Mouse (Mus musculus) heart, embryonic 15.5 days (tissue): ENCODE results near the gene Cadm1. TPM values are rescaled to one million over a fixed set of nuclear protein-coding genes. Genes with fewer than 3 reads are reported as not detected.

ENCODE experiments used
- ATAC-seq: fragments of 200-750 bp; cut with Nextera tagmentation; replicated peaks from 2 replicates; pipeline ENCODE4 v1.8.0; 2017; ENCODE audit warnings: low read depth, moderate TSS enrichment; ENCODE audit not compliant: insufficient number of reproducible peaks, insufficient read depth, low FRiP score
- H3K27ac ChIP-seq: fragments of 300-500 bp; sonication (generic); 2 replicates; pipeline ENCODE4 v1.5.1; 2015; ENCODE audit warnings: mild to moderate bottlenecking, inconsistent platforms
- H3K27me3 ChIP-seq: fragments of 300-500 bp; sonication (generic); 2 replicates; pipeline ENCODE4 v1.6.1; 2015; ENCODE audit warnings: inconsistent platforms
- H3K36me3 ChIP-seq: fragments of 300-500 bp; sonication (generic); 2 replicates; pipeline ENCODE4 v1.6.1; 2015; ENCODE audit warnings: mild to moderate bottlenecking, inconsistent platforms
- H3K4me1 ChIP-seq: fragments of 300-500 bp; sonication (generic); replicated peaks from 2 replicates; pipeline ENCODE4 v1.6.1; 2015; ENCODE audit warnings: inconsistent platforms
- H3K4me2 ChIP-seq: fragments of 300-500 bp; sonication (generic); 2 replicates; pipeline ENCODE4 v1.6.1; 2015; ENCODE audit warnings: inconsistent platforms, mild to moderate bottlenecking, moderate library complexity
- H3K4me3 ChIP-seq: fragments of 300-500 bp; sonication (generic); 2 replicates; pipeline ENCODE4 v1.5.1; 2015; ENCODE audit warnings: mild to moderate bottlenecking, inconsistent platforms
- H3K9ac ChIP-seq: fragments of 300-500 bp; sonication (generic); 2 replicates; pipeline ENCODE4 v1.6.1; 2015; ENCODE audit warnings: mild to moderate bottlenecking, inconsistent platforms
- H3K9me3 ChIP-seq: fragments of 300-500 bp; sonication (generic); replicated peaks from 2 replicates; pipeline ENCODE4 v1.6.1; 2016; ENCODE audit warnings: inconsistent platforms
- whole genome bisulfite sequencing: fragments of 180-500 bp; shearing (Covaris S2); methylation state at CpG from one replicate; pipeline ENCODE4 v1.1.7; 2015; ENCODE audit warnings: mixed read lengths; 5-methylcytosine and 5-hydroxymethylcytosine counted together
- polyA plus RNA-seq: library from polyadenylated mRNA; unstranded; fragments of >200 nt; fragmentation: Nextera tagmentation; extraction: Ambion mirVana; gene quantifications from 2 replicates; pipeline ENCODE4 v1.2.1, GENCODE M21; 2015

The Cadm1 gene
- polyA plus RNA-seq, 1 experiment from 2014 or later, result 12.6 TPM

DNA sequence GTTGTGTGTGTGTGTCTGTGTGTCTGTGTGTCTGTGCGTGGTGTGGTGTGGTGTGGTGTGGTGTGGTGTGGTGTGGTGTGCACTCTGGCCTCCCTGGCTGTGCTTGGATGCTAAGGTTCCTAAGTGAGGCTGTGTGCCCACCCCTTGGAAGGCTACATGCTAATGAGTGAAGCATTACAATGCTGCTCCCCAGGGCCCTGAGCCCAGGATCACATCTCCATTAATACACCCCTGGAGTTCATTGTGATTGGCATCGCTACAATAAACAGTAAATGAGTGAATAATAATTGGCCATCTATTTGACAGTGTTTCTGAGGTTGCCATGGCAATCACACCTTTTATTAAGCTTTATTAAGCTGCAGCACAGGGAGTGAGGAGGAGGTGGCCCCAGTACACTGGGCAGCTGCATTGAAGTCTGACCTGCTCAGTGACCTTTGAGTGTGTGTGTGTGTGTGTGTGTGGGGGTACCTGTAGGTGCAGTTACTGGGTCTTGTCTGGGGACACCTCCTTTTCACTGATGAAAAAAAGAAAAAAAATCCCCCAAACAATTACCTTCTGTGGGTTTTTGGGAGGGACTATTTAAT lies 374.5 kb downstream of the Cadm1 start:
- Histone ChIP-seq H3K36me3 (no peaks in the 10 kb centered on the region), H3K4me1 (no peaks in the 10 kb centered on the region), H3K27me3 (no peaks in the 10 kb centered on the region), H3K9ac (no peak overlapping the region), H3K4me2 (no peak overlapping the region), H3K27ac (no peak overlapping the region), H3K4me3 (no peak overlapping the region), H3K9me3 (no peaks in the 10 kb centered on the region)
- ATAC-seq, result no peak
- WGBS, result 96% methylated on average over 2 of the region's 2 CpGs

DNA sequence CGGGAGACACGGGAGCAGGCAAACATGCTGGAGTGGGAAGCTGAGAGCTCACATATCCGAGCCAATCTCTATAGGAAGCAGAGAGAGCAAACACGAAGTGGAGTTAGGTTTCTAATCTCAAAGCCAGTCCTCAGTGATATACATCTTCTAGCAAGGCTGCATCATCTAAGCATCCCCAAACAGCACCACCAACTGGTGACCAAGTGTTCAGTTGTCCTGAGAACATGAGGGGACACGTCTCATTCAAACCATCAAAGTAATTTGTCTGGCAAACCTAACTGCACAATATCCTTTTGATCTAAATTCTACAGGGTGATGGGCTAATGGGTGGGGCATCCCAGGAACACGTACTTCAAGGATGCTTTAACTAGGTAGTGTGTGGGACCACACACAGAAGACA lies 376.5 kb downstream of the Cadm1 start:
- H3K4me1 ChIP-seq, result no peaks in the 10 kb centered on the region
- H3K9ac ChIP-seq, result no peak overlapping the region
- H3K27ac ChIP-seq, result no peak overlapping the region
- no peaks in the 10 kb centered on the region for H3K27me3 ChIP-seq
- no peak for ATAC-seq
- no peaks in the 10 kb centered on the region for H3K36me3 ChIP-seq
- H3K4me3 ChIP-seq, result no peak overlapping the region
- WGBS, result 50% methylated on average over 6 of the region's 6 CpGs
- H3K9me3 ChIP-seq, result no peaks in the 10 kb centered on the region
- H3K4me2 ChIP-seq, result no peak overlapping the region
